Mouse (Mus musculus) monocyte, adult 5-6 weeks (primary cell): ENCODE results near the gene Fut4. TPM values are rescaled to one million over a fixed set of nuclear protein-coding genes. Genes with fewer than 3 reads are reported as not detected.
A peak's percentile ranks its signal among the peaks of the same experiment; 100 is the strongest.
"Not testable (repeated sequence)": the region's sequence is repeated elsewhere in the genome, so short reads cannot be mapped to it uniquely, and the experiment has no call there.

Source experiments
- ATAC-seq: fragments of 153-309, 156-312 bp; replicated peaks from 2 replicates; pipeline ENCODE4 v1.8.0; 2017; ENCODE audit warnings: mild to moderate bottlenecking; ENCODE audit not compliant: low TSS enrichment, insufficient number of reproducible peaks, severe bottlenecking, poor library complexity, low FRiP score
- total RNA-seq: library from RNA; stranded (forward); fragments of 200-1000, 200-491, 200-594 nt; gene quantifications from 3 replicates; pipeline ENCODE4 v1.2.3, GENCODE M21; 2017

Gene Fut4
- total RNA-seq, 1 experiment from 2014 or later, result 18.8 TPM

GRCm38 (mm10) chr9:14730941-14731541 lies 21.2 kb downstream of the Fut4 start:
- no peak for ATAC-seq

DNA sequence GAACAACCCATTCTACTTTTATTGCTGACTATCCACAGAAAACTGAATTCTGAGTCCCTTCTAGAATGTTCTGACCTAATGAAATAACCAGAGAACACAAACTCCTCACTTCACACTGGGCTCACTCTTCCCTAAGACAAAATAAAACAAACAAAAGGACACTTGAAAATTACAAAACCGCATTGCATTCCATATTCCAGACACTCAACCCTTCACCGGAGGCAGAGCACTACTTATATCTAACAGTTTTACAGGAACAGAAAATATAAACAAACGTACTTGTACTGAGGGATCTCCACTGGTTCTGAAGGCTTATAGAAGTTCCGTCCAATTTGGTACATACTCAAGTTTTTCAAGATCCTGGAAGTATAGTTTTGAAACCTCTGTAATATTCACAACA lies 23.8 kb downstream of the Fut4 start:
- ATAC-seq, result no peak

DNA sequence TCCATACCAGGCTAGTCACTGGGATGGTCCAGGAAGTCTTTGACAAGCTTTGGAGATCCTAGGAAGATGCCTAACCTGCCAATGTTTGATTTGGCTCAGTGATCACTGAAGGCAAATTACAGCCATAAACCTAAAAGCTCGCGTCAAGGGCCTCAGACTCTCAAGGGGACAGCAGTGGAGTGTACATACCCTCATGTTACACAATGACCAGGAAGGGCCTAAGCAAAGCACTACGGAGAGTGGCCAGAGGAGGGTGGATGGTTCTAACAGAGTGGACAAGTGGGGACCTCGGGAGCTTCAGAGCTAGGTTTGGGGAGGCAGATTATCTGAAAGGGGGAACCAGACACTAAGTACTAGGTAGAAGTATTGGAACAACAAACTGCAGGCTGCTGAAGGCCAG lies 25.6 kb downstream of the Fut4 start:
- no peak for ATAC-seq

DNA sequence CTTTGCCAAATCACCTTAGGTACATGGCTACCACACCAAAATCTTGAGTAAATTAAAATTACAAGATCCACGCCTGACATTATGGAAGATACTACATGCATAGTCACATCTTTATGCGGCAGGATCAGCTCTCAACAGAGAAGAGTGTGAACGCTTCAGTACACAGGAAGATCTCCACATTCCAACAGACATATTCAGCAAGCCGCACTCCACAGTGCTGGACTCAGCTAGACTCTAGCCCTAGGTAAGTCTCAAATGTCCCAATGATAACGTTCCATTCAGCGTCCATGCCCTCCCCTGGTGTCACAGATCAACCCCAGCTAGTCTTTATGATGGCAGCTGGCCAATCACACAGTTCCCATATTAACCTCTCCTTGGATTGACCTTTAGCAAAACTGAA lies 26.2 kb downstream of the Fut4 start:
- ATAC-seq, result no peak

GRCm38 (mm10) chr9:14724755-14725420 lies 27.3 kb downstream of the Fut4 start:
- peak; percentile 84 for ATAC-seq

DNA sequence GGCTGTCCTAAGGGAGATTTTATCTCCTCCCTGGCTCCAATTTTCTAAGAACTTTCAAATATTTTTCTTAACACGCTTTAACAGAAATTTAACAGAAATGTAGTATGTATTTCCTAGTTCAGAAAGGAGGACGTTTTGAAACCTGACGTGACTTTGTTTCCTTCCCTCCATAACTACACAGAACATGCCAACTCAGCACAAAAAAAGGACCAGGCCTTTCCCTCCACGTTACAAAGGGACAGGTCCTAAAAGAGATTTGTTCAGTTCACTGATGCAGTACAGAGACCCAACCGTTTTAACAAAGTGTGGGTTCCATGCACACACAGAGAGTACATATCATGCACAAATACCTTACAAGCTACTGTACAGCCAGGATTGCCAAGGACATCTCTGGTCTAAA lies 30.6 kb downstream of the Fut4 start:
- ATAC-seq, result no peak

- ATAC-seq, result no peak
Observed at GRCm38 (mm10) chr9:14720384-14720783, 31.8 kb downstream of the Fut4 start.

DNA sequence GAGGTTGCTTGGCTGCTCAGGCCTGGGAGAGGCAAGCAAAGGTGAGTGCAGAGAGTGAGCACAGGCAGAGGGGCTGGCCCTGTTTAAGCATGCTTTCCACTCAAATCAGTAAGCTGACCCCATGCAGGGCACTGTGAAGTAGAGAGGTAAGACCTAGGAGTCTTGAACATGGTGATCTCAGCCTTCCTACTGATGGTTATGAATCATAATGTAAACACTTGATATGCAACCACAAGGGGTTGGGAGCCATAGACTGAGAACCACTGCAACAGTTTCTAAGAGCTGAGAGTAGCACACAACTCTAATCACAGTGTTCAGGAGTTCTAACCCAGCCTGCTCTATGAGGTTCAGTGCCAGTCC lies 33.9 kb downstream of the Fut4 start:
- no peak for ATAC-seq

- 0 out of 2 replicates have a peak, but pooled peaks have one; percentile 16 for ATAC-seq
Observed at GRCm38 (mm10) chr9:14717689-14718331, 34.4 kb downstream of the Fut4 start.

DNA sequence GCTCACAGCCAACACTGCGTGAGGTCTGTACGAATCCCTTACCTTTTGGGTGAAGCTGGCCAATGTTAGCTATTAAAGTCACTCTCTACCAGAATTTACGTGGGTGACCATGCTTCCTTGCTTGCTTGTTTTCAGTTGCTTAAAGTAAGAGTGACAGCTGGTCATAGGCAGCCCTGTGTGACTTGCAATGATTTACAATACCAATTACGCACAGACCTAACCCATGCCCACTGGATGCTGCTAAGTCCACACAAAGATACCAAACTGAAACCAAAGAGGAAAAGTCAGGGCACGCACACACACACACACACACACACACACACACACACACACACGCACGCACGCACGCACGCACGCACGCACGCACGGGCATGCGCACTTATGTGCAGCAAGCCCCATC lies 36.9 kb downstream of the Fut4 start:
- ATAC-seq, result no peak

- ATAC-seq, result no peak
Observed at GRCm38 (mm10) chr9:14710910-14711309, 41.3 kb downstream of the Fut4 start.

- ATAC-seq, result no peak
Observed at GRCm38 (mm10) chr9:14705321-14706162, 46.7 kb downstream of the Fut4 start.

DNA sequence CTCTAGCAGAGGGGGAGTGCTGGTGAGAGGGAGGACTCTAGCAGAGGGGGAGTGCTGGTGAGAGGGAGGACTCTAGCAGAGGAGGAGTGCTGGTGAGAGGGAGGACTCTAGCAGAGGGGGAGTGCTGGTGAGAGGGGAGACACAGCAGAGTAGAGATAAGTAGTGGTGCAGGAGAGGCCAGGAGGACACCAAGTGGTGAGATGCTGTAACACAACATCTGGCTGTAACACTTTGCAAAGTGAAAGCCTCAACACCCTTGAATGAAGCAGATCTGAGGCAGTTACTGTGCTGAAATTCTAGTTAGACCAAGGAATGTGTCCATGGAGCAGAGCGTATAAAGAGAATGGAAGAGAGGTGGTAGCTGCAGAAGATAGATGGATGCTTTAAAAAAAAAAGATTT lies 51.4 kb downstream of the Fut4 start:
- not testable (repeated sequence) for ATAC-seq

- ATAC-seq, result no peak
Observed at GRCm38 (mm10) chr9:14699288-14699640, 52.9 kb downstream of the Fut4 start.

DNA sequence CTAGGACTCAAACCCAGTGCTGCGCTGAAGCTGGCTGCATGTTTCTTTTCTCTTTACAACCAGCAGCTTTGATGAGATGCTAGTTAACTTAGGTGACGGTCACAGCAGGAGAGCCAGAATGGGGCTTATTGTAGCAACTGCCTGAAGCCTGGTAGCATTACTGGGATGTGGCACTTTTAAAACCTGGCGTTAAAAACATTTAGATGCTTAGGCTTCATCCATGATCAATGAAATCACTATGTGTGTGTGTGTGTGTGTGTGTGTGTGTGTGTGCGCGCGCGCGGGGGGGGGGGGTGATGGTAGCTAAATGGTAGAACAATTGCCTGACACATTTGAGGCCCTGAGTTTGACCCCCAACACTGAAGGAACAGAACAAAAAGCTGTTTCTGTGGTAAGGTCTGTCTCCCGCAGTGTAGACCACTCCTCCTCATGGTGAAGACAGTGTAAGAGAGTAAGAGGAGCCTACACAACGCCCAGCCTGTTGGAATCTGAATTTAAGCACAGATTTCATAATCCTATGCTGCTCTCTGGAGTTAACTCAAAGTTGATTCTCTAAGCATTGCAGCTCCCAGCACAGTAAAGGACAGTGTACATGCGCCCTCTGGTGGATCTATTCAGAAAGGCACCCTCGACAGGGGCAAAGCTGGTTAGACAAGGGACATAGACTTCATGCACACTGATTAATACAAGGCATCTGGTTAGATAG lies 53.5 kb downstream of the Fut4 start:
- peak; percentile 77 for ATAC-seq
